In genomic region chr7:122460020-122460419, GRCm38 (mm10) we compare ENCODE assay signal across 15 mouse cellular contexts.
A peak's percentile ranks its signal among the peaks of the same experiment; 100 is the strongest.
DNase-seq lines count a peak whose midpoint lies in the region; ATAC-seq lines count a peak whose summit lies in the region.
"Had no signal": no experiment of that assay in that cellular context is flagged by ENCODE, and none has a peak within 500 bp of the region (broad histone marks: within the 10 kb centered on the region; RNA-seq: fewer than 3 reads in every experiment).

No protein-coding gene starts in this region.

- H3K4me3 ChIP-seq in hindbrain, embryonic 13.5 days: no peak overlapping the region
- H3K4me3 ChIP-seq in hindbrain, embryonic 12.5 days: no peak overlapping the region
- H3K4me3 ChIP-seq in midbrain, embryonic 13.5 days (replicated peaks): no peak overlapping the region
- no peak overlapping the region for H3K4me3 ChIP-seq in midbrain, embryonic 10.5 days
- no peak overlapping the region for H3K4me3 ChIP-seq in neural tube, embryonic 13.5 days
- H3K4me3 ChIP-seq: embryonic facial prominence, embryonic 12.5 days; embryonic facial prominence, embryonic 15.5 days; forebrain, embryonic 12.5 days had no signal

- H3K27ac ChIP-seq in hindbrain, embryonic 13.5 days: no peak overlapping the region
- no peak overlapping the region for H3K27ac ChIP-seq in hindbrain, embryonic 12.5 days
- no peak overlapping the region for H3K27ac ChIP-seq in midbrain, embryonic 13.5 days
- H3K27ac ChIP-seq in midbrain, embryonic 10.5 days (replicated peaks): no peak overlapping the region
- H3K27ac ChIP-seq in neural tube, embryonic 13.5 days (replicated peaks): no peak overlapping the region
- H3K27ac ChIP-seq: embryonic facial prominence, embryonic 12.5 days; embryonic facial prominence, embryonic 15.5 days; forebrain, embryonic 12.5 days; hindbrain, embryonic 14.5 days; hindbrain, postnatal 0 days had no signal

- peak; percentile 63; the same call in 1 of the 2 replicates for ATAC-seq in hindbrain, embryonic 13.5 days (ENCODE audit: low FRiP score)
- ATAC-seq in hindbrain, embryonic 12.5 days (ENCODE audit: low FRiP score): no peak
- ATAC-seq in midbrain, embryonic 13.5 days: peak; percentile 37; the same call in 1 of the 2 replicates
- ATAC-seq in neural tube, embryonic 13.5 days (ENCODE audit: low read depth): 0 out of 2 replicates have a peak, but pooled peaks have one; percentile 8

- H3K36me3 ChIP-seq in hindbrain, embryonic 13.5 days: no peaks in the 10 kb centered on the region
- no peaks in the 10 kb centered on the region for H3K36me3 ChIP-seq in hindbrain, embryonic 12.5 days
- no peaks in the 10 kb centered on the region for H3K36me3 ChIP-seq in midbrain, embryonic 13.5 days
- H3K36me3 ChIP-seq in midbrain, embryonic 10.5 days: no peaks in the 10 kb centered on the region
- H3K36me3 ChIP-seq in neural tube, embryonic 13.5 days: no peaks in the 10 kb centered on the region
- H3K36me3 ChIP-seq: embryonic facial prominence, embryonic 12.5 days; embryonic facial prominence, embryonic 15.5 days; forebrain, embryonic 12.5 days; G1E had no signal

- H3K4me2 ChIP-seq in hindbrain, embryonic 13.5 days: no peak overlapping the region
- H3K4me2 ChIP-seq in hindbrain, embryonic 12.5 days (replicated peaks): no peak overlapping the region
- no peak overlapping the region for H3K4me2 ChIP-seq in midbrain, embryonic 13.5 days (replicated peaks)
- no peak overlapping the region for H3K4me2 ChIP-seq in neural tube, embryonic 13.5 days
- H3K4me2 ChIP-seq: embryonic facial prominence, embryonic 12.5 days; embryonic facial prominence, embryonic 15.5 days; forebrain, embryonic 12.5 days; heart, embryonic 11.5 days; hindbrain, embryonic 14.5 days had no signal

- WGBS in hindbrain, embryonic 13.5 days: 58% methylated on average over 2 of the region's 2 CpGs
- WGBS in hindbrain, embryonic 12.5 days: 51% methylated on average over 2 of the region's 2 CpGs
- WGBS in midbrain, embryonic 13.5 days: 52% methylated on average over 2 of the region's 2 CpGs
- WGBS in midbrain, embryonic 10.5 days: 62% methylated on average over 2 of the region's 2 CpGs
- WGBS in neural tube, embryonic 13.5 days: 48% methylated on average over 2 of the region's 2 CpGs

- H3K9ac ChIP-seq in hindbrain, embryonic 13.5 days: no peak overlapping the region
- H3K9ac ChIP-seq in hindbrain, embryonic 12.5 days: no peak overlapping the region
- no peak overlapping the region for H3K9ac ChIP-seq in midbrain, embryonic 13.5 days (replicated peaks)
- no peak overlapping the region for H3K9ac ChIP-seq in neural tube, embryonic 13.5 days
- H3K9ac ChIP-seq: embryonic facial prominence, embryonic 12.5 days; embryonic facial prominence, embryonic 15.5 days; forebrain, embryonic 12.5 days; hindbrain, embryonic 14.5 days had no signal

- H3K27me3 ChIP-seq in hindbrain, embryonic 13.5 days: 0 out of 2 replicates have a peak, but pooled peaks cover 10% of the 10 kb centered on the region
- no peaks in the 10 kb centered on the region for H3K27me3 ChIP-seq in hindbrain, embryonic 12.5 days
- H3K27me3 ChIP-seq in midbrain, embryonic 13.5 days: no peaks in the 10 kb centered on the region
- no peaks in the 10 kb centered on the region for H3K27me3 ChIP-seq in midbrain, embryonic 10.5 days (ENCODE audit: low read depth, poor library complexity, severe bottlenecking)
- H3K27me3 ChIP-seq in neural tube, embryonic 13.5 days: no peaks in the 10 kb centered on the region
- H3K27me3 ChIP-seq: CH12.LX; embryonic facial prominence, embryonic 12.5 days; embryonic facial prominence, embryonic 15.5 days had no signal

- H3K9me3 ChIP-seq in hindbrain, embryonic 13.5 days: no peaks in the 10 kb centered on the region
- H3K9me3 ChIP-seq in hindbrain, embryonic 12.5 days (replicated peaks): no peaks in the 10 kb centered on the region
- no peaks in the 10 kb centered on the region for H3K9me3 ChIP-seq in midbrain, embryonic 13.5 days
- H3K9me3 ChIP-seq in midbrain, embryonic 10.5 days (replicated peaks): no peaks in the 10 kb centered on the region
- no peaks in the 10 kb centered on the region for H3K9me3 ChIP-seq in neural tube, embryonic 13.5 days
- H3K9me3 ChIP-seq: embryonic facial prominence, embryonic 12.5 days; embryonic facial prominence, embryonic 15.5 days; forebrain, embryonic 12.5 days had no signal

- DNase-seq in midbrain, embryonic 10.5 days (ENCODE audit: low spot score): no peak
- DNase-seq in neural tube, embryonic 10.5 days (ENCODE audit: extremely low spot score, low spot score): no peak
- no peak for DNase-seq in retina, embryonic 14.5 days (ENCODE audit: low spot score)

- H3K4me1 ChIP-seq in hindbrain, embryonic 13.5 days (replicated peaks): no peaks in the 10 kb centered on the region
- no peaks in the 10 kb centered on the region for H3K4me1 ChIP-seq in hindbrain, embryonic 12.5 days
- 0 out of 2 replicates have a peak, but pooled peaks cover 4% of the 10 kb centered on the region for H3K4me1 ChIP-seq in midbrain, embryonic 13.5 days (replicated peaks)
- H3K4me1 ChIP-seq in midbrain, embryonic 10.5 days: no peaks in the 10 kb centered on the region
- no peaks in the 10 kb centered on the region for H3K4me1 ChIP-seq in neural tube, embryonic 13.5 days (replicated peaks)
- H3K4me1 ChIP-seq: embryonic facial prominence, embryonic 12.5 days; embryonic facial prominence, embryonic 15.5 days; forebrain, embryonic 12.5 days had no signal
